Mouse (Mus musculus) embryo, embryonic 9.5 days (tissue): ENCODE results near the gene Nipal1.
A peak's percentile ranks its signal among the peaks of the same experiment; 100 is the strongest.

ENCODE experiments used
- DNase-seq: peaks from one replicate; pipeline ENCODE4 v3.0.0-alpha.2; 2017; ENCODE audit errors: extremely low spot score

Nipal1 gene

GRCm38 (mm10) chr5:72647418-72647907 is at the start of gene Nipal1:
TSS of gene Nipal1 (plus strand) at chr5:72647795.
- DNase-seq, result peak; percentile 78

- peak; percentile 48 for DNase-seq
Observed at GRCm38 (mm10) chr5:72601006-72601405, 46.6 kb upstream of the Nipal1 start.

- no peak for DNase-seq
Observed at GRCm38 (mm10) chr5:72603138-72603537, 44.5 kb upstream of the Nipal1 start.

GRCm38 (mm10) chr5:72617413-72617812 is 30.2 kb upstream of the Nipal1 start:
- no peak for DNase-seq

- no peak for DNase-seq
Observed at GRCm38 (mm10) chr5:72621022-72621421, 26.6 kb upstream of the Nipal1 start.

GRCm38 (mm10) chr5:72630026-72630425 is 17.6 kb upstream of the Nipal1 start:
- no peak for DNase-seq

GRCm38 (mm10) chr5:72634791-72635271 is 12.8 kb upstream of the Nipal1 start:
- no peak for DNase-seq

- DNase-seq, result no peak
Observed at GRCm38 (mm10) chr5:72636122-72636521, 11.5 kb upstream of the Nipal1 start.

GRCm38 (mm10) chr5:72636576-72636975 is 11.0 kb upstream of the Nipal1 start:
- no peak for DNase-seq

GRCm38 (mm10) chr5:72640072-72640471 is 7.5 kb upstream of the Nipal1 start:
- no peak for DNase-seq

GRCm38 (mm10) chr5:72643655-72644054 is 3.9 kb upstream of the Nipal1 start:
- DNase-seq, result no peak

- DNase-seq, result no peak
Observed at GRCm38 (mm10) chr5:72644175-72644574, 3.4 kb upstream of the Nipal1 start, which contains the start of gene Cnga1. TSS of gene Cnga1 (minus strand) at chr5:72644275.

GRCm38 (mm10) chr5:72646131-72646530 is 1.5 kb upstream of the Nipal1 start:
- peak; percentile 16 for DNase-seq

GRCm38 (mm10) chr5:72646996-72647395 is 599 bp upstream of the Nipal1 start:
- DNase-seq, result no peak

- no peak for DNase-seq
Observed at GRCm38 (mm10) chr5:72647958-72648595, 482 bp downstream of the Nipal1 start.

GRCm38 (mm10) chr5:72648987-72649735 is 1.6 kb downstream of the Nipal1 start:
- no peak for DNase-seq

GRCm38 (mm10) chr5:72653068-72653674 is 5.6 kb downstream of the Nipal1 start:
- no peak for DNase-seq

- DNase-seq, result no peak
Observed at GRCm38 (mm10) chr5:72656270-72656791, 8.7 kb downstream of the Nipal1 start.

- DNase-seq, result no peak
Observed at GRCm38 (mm10) chr5:72658375-72658774, 10.8 kb downstream of the Nipal1 start.

GRCm38 (mm10) chr5:72661051-72661781 is 13.6 kb downstream of the Nipal1 start:
- DNase-seq, result no peak

- no peak for DNase-seq
Observed at GRCm38 (mm10) chr5:72664126-72664525, 16.5 kb downstream of the Nipal1 start.

- no peak for DNase-seq
Observed at GRCm38 (mm10) chr5:72664854-72665253, 17.3 kb downstream of the Nipal1 start.
